Mouse (Mus musculus): Measurements from ENCODE around the gene Capn13.

DNA sequence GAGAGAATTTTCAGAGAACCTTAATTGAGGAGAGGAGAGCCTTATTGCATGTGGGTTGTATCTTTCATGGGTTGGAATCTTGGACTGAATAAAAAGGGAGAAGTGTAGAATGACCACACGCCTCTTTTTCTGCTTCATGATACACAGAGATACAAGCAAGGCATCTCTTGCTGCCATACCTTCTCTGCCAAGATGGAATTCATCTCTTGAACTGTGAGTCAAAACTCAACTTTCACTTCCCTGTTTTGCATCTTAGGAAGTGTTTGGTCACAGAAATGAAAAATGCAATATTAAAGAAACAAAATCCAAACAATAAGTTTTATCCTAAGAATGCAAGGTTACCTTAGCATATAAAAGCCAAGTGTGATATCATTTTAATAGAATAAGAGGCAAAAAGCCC lies 40.1 kb upstream of the Capn13 start:
- TF ChIP-seq CTCF (IDR thresholded peaks at IDR 0.05; ENCODE audit: low read depth, low read length) = no peak
- no peak for TF ChIP-seq GATA1 (IDR thresholded peaks at IDR 0.05; ENCODE audit: borderline replicate concordance, low read length)
- no peak for TF ChIP-seq POLR2AphosphoS5 (IDR thresholded peaks at IDR 0.05; ENCODE audit: insufficient replicate concordance, low read depth, low read length)
- no peak for TF ChIP-seq TAL1 (conservative IDR thresholded peaks at IDR 0.05; ENCODE audit: low read depth, low read length)

Data from G1E (cell line).